Mouse (Mus musculus): ENCODE measurements around the gene Duxbl3. TPM values are rescaled to one million over a fixed set of nuclear protein-coding genes. Genes with fewer than 3 reads are reported as not detected.
"Not testable (repeated sequence)": the region's sequence is repeated elsewhere in the genome, so short reads cannot be mapped to it uniquely, and the experiment has no call there.

The Duxbl3 gene
- polyA plus RNA-seq (2016; fragmentation: Nextera tagmentation; extraction: Ambion mirVana): 4.7 TPM in 2 replicates

DNA sequence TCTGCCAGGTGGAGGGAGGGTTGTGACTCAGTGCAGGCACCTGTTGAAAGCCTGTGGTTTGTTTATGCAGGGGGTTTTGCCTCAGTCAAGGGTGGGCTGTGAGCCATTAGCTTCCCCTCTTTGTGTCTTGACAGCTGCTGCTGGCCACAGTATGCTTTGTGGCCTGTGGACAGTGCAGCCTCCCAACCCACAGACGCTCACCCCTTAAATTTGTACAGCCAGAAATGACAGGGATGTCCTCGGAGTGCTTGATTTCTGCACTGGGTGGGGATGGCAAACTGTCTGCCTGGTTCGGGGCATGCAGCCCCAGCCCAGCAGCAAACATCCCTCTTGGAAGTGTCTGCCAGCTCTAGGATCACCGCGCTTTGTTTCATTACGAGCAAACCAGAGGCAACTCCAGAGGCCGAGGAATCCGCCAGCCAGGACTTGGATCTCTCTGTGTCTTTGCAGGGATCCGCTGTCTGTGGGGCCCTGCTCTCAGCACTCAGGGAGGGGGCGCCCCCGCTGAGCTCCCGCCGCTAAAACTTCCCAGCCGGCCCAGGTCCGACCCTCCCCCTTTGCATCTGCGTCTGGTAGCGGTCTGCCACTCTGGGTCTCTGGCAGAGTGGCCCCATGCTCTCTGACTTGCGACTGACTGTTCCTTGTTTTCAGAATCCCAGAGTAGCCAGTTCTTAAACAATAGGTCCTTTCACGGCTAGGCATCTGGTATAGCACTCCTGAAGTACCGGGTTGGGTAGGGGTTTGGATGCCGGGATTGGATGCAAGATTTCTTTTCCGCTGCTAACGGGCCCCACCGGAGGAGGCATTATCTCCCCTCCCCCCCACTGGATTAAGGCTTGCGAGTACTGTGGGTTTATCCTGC is at the start of gene Duxbl3:
Gene Duxbl3, plus strand, starts transcription at position 207 of the 862 bp plus-strand sequence.
- H3K27ac ChIP-seq; H3K4me1 ChIP-seq; DNase-seq (ENCODE audit: extremely low spot score, low spot score); H3K36me3 ChIP-seq (replicated peaks); H3K27me3 ChIP-seq (ENCODE audit: poor library complexity, severe bottlenecking); H3K9me3 ChIP-seq; H3K4me3 ChIP-seq: not testable (repeated sequence)
- no CpG with 5 or more reads among the region's 25 CpGs for WGBS

DNA sequence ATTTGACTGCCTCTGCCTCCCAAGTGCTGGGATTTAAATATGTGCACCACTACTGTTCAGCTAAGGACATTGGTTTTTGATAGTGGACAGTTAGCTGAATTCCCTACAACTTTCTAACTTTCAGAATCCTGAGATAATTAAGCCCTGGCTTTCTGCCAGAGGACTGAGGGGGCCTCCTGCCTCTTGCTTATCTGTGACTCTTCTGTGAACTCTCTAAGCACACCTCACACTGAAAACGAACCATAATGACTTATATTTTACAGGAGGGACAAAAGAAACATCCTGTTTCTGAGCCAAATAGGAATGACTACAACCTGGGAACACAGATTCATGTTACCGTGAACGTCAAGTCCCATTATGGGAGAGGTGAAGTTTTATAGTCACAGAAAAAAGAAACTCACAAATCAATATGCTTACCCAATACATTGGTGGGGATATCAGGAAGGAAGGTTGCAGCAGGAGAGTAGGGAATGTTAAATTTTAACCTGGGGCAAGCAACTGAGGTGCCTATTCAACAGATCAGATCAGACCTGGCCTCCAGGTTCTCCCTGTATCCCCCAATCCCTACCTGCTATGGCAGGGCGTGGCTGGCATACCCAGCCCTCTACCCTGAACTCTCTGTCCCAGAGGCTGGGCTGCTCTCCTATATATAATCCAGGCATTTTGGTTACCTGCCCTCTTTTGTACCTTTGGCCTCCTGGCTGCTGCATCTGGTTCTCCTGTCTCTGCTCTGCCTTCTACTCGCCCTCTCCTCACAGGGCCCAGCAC is 41.3 kb upstream of the Duxbl3 start:
- not testable (repeated sequence) for H3K9me3 ChIP-seq; H3K27me3 ChIP-seq (ENCODE audit: poor library complexity, severe bottlenecking); H3K4me1 ChIP-seq; H3K36me3 ChIP-seq (replicated peaks); H3K4me3 ChIP-seq; H3K27ac ChIP-seq; DNase-seq (ENCODE audit: extremely low spot score, low spot score)
- WGBS: no CpG with 5 or more reads among the region's 5 CpGs

DNA sequence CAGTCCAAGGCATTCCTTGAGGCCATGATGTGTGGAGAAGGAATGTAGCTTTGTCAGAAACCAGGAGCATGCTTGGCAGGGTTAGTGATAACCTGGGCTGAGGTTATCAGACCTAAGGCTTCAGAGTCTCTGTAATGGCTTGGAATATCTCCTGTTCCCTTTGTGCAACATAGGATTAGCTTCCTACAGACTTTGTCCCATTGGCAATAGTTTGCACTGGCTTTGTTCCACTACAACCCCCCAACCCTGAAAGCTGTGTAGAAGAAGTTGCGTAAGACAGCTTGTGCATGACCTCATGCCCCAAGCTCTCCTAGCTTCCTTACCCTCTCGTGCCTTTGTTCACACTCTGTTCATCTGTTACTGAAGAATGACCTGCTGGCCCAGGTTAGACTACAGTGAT is 20.6 kb upstream of the Duxbl3 start:
- H3K4me3 ChIP-seq; H3K9me3 ChIP-seq; DNase-seq (ENCODE audit: extremely low spot score, low spot score); H3K36me3 ChIP-seq (replicated peaks); H3K4me1 ChIP-seq; H3K27me3 ChIP-seq (ENCODE audit: poor library complexity, severe bottlenecking); H3K27ac ChIP-seq: not testable (repeated sequence)
- WGBS: no CpG with 5 or more reads among the region's 2 CpGs

DNA sequence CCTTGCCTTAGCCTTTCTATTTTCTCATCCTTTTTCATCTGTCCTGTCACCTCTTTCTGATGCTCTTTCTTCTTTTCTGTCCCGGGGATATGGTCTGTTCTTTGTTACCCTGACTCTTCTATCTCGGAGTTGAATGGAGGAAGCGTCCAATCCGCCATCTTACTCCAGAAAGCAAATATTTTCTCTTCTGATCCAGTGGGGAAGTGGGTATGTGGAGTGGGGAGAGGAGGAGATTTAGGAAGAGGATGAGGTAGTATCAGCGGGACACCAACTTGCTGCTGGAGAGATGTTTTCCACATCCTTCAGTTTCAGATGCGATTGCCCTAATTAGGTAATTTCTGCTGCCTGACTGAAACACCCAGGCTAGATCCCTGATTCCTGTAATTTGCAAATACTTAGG is 967 bp downstream of the Duxbl3 start:
- not testable (repeated sequence) for H3K27ac ChIP-seq; H3K9me3 ChIP-seq; H3K36me3 ChIP-seq (replicated peaks); H3K27me3 ChIP-seq (ENCODE audit: poor library complexity, severe bottlenecking); H3K4me3 ChIP-seq; H3K4me1 ChIP-seq; DNase-seq (ENCODE audit: extremely low spot score, low spot score)
- no CpG with 5 or more reads among the region's 6 CpGs for WGBS

DNA sequence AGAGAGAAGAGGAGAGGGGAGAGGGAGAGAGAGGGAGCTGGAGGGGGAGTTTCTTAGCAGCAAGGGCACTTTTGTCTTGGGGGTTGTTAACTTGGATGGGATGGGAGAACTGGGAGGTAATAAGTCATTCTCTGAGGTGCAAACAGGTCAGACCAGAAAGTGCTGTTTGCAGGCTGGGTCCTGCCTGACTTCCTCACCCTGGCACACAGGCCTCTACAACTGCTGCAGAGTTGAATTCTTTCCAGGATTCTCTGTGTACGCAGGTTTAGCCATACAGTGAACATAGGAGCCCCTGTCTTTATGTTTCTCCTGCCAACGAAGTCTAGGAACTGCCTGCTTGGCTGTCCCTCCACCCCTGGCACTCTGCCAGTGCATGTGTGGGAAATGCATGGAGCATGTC is 29.0 kb downstream of the Duxbl3 start:
- H3K27ac ChIP-seq; H3K4me3 ChIP-seq; H3K4me1 ChIP-seq; H3K36me3 ChIP-seq (replicated peaks); H3K27me3 ChIP-seq (ENCODE audit: poor library complexity, severe bottlenecking); DNase-seq (ENCODE audit: extremely low spot score, low spot score); H3K9me3 ChIP-seq: not testable (repeated sequence)
- WGBS: no CpG with 5 or more reads among the region's 2 CpGs

DNA sequence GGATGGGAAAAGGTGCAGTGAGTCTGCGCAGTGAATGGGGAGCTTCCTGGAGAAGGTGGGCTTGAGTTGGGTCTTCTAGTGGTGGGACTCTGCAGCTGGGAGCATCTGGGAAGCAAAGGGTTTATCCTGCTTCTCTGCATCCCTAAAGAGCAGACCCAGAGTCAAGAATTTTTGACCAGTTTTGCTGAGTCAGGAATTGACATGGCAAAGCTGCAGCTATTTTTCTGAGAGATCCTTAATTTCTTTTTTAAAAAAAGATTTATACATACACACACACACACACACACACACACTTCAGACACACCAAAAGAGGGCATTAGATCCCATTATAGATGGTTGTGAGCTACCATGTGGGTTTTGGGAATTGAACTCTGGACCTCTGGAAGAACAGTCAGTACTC is 36.1 kb downstream of the Duxbl3 start:
- H3K27me3 ChIP-seq (ENCODE audit: poor library complexity, severe bottlenecking): no peaks in the 10 kb centered on the region
- H3K9me3 ChIP-seq: no peaks in the 10 kb centered on the region
- no peak overlapping the region for H3K27ac ChIP-seq
- DNase-seq (ENCODE audit: extremely low spot score, low spot score): no peak
- WGBS: 95% methylated on average over 1 of the region's 1 CpGs
- no peaks in the 10 kb centered on the region for H3K36me3 ChIP-seq (replicated peaks)
- H3K4me1 ChIP-seq: no peaks in the 10 kb centered on the region
- no peak overlapping the region for H3K4me3 ChIP-seq

DNA sequence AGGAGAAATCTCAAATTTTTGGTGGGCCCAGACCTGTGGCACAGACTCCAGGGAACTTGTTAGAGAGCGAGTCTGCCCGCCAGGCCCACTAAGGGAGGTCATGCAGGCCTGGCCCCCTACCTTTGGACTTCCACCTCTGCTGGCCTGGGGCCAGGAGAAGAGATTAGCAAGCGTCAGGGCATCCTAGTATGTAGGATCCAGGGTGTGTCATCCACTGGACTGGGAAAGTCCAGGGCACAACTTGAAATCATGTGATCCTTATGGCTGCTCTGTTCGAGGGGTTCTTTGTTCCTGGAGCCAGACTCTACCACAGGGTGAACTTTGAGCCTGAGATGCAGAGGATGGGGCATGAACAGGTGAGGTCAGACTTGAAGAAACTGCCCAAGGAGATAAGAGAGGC is 39.3 kb downstream of the Duxbl3 start:
- no peaks in the 10 kb centered on the region for H3K9me3 ChIP-seq
- no peak overlapping the region for H3K27ac ChIP-seq
- H3K4me3 ChIP-seq: no peak overlapping the region
- H3K36me3 ChIP-seq (replicated peaks): no peaks in the 10 kb centered on the region
- H3K27me3 ChIP-seq (ENCODE audit: poor library complexity, severe bottlenecking): no peaks in the 10 kb centered on the region
- 83% methylated on average over 4 of the region's 4 CpGs for WGBS
- H3K4me1 ChIP-seq: no peaks in the 10 kb centered on the region
- no peak for DNase-seq (ENCODE audit: extremely low spot score, low spot score)

DNA sequence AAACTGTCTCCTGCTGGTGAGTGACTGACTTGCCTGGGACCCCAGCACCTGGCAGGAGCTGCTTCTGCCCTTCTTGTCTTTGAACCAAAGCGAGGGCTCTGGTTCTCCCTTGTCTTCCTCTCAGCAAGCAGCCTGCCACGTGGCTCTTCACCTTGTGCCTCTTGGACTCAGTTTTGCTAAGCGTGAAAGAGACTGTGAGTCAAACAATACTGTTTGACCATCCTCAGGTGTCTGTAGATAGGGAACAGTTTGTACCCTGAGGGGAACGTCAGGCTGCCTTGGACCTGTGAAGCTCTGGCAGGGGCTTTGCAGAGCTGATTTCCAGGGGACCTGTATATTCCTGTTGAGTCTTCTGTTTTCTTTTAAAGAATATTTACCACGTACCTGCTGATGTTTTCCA is 39.7 kb downstream of the Duxbl3 start:
- no peaks in the 10 kb centered on the region for H3K4me1 ChIP-seq
- 80% methylated on average over 5 of the region's 5 CpGs for WGBS
- no peaks in the 10 kb centered on the region for H3K27me3 ChIP-seq (ENCODE audit: poor library complexity, severe bottlenecking)
- H3K36me3 ChIP-seq (replicated peaks): no peaks in the 10 kb centered on the region
- no peaks in the 10 kb centered on the region for H3K9me3 ChIP-seq
- H3K27ac ChIP-seq: no peak overlapping the region
- DNase-seq (ENCODE audit: extremely low spot score, low spot score): no peak
- H3K4me3 ChIP-seq: no peak overlapping the region

DNA sequence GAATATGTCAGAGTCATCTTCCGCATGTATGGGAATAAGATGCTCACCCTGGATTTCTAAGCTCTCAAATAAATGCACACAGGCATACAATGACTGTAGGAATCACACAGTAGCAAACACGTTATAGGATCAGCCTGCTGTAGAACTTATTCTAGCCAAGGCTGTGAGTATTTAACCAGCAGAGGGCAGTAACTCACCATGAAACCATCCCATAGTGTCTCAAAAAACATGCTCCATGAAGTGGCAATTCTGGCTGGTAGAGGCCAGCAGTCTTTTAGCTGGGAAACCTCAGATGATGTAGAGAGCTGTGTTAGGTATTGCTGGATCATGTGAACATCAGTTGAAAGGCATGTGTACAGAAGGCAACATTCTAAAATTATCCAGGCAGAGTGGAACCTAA is 45.3 kb downstream of the Duxbl3 start:
- no peaks in the 10 kb centered on the region for H3K4me1 ChIP-seq
- no peaks in the 10 kb centered on the region for H3K27me3 ChIP-seq (ENCODE audit: poor library complexity, severe bottlenecking)
- H3K9me3 ChIP-seq: no peaks in the 10 kb centered on the region
- H3K4me3 ChIP-seq: no peak overlapping the region
- no peak overlapping the region for H3K27ac ChIP-seq
- no peak for DNase-seq (ENCODE audit: extremely low spot score, low spot score)
- H3K36me3 ChIP-seq (replicated peaks): no peaks in the 10 kb centered on the region
- 38% methylated on average over 2 of the region's 2 CpGs for WGBS

DNA sequence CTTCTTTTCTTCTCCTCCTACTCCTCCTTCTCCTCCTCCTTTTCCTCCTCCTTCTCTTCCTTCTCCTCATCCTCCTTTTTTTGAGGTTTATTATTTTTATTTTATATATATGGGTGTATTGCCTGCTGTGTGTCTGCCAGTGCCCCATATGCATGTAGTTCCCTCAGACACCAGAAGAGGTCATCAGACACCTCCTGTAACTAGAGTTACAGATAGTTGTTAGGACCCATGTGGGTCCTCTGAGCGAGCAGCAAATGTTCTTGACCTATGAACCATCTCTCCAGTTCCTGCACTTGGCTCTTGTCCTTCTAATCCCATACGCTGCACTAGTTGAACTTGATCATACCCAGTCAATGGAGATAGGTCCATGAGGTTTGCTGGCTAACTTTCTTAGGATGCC is 48.3 kb downstream of the Duxbl3 start:
- H3K9me3 ChIP-seq: no peaks in the 10 kb centered on the region
- WGBS: 46% methylated on average over 2 of the region's 2 CpGs
- H3K27ac ChIP-seq: no peak overlapping the region
- no peaks in the 10 kb centered on the region for H3K36me3 ChIP-seq (replicated peaks)
- no peaks in the 10 kb centered on the region for H3K4me1 ChIP-seq
- peak; percentile 25 for DNase-seq (ENCODE audit: extremely low spot score, low spot score)
- H3K4me3 ChIP-seq: no peak overlapping the region
- no peaks in the 10 kb centered on the region for H3K27me3 ChIP-seq (ENCODE audit: poor library complexity, severe bottlenecking)

DNA sequence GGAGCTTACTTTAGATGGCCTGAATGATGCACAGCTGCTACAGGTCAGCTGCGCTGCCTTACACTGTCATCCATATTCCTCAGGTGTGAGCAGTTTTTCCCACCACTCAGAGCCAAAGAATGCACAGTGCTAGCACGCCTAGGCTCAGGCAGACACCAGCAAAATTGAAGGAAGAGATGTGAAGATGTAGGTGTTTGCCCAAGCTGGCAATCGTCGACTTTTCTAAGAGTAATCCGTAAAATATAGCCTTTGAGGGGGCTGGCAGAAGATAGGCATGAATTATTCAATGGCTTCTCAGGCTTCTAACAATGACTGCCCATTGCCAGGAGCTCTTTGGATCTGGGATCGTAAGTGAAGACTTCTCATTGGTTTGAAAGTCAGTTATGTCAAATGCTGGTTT is 51.1 kb downstream of the Duxbl3 start:
- Histone ChIP-seq H3K36me3 (replicated peaks) (no peaks in the 10 kb centered on the region), H3K27ac (no peak overlapping the region), H3K4me3 (no peak overlapping the region), H3K9me3 (no peaks in the 10 kb centered on the region), H3K27me3 (ENCODE audit: poor library complexity, severe bottlenecking) (no peaks in the 10 kb centered on the region), H3K4me1 (no peaks in the 10 kb centered on the region)
- 91% methylated on average over 6 of the region's 6 CpGs for WGBS
- DNase-seq (ENCODE audit: extremely low spot score, low spot score): no peak

DNA sequence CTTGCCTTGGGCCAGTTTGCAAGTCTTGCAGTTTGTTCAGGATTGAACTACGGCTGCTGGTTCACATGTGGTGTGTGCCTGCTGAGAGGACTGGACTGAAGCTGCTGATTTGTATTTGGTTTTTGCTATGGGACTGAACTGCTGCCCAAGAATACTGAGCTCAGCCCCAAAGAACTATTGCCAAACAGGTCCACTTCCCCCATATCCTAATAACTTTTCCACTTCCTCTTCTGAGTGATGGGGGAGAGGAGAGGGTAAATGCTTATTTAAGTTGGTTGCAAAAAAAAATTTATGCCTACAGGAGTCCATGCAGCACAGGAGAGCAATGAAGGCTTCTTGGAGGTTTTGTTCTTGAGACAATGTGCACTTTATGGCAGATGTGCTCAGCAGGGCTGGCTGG is 51.7 kb downstream of the Duxbl3 start:
- Histone ChIP-seq H3K4me3 (no peak overlapping the region), H3K9me3 (no peaks in the 10 kb centered on the region), H3K27me3 (ENCODE audit: poor library complexity, severe bottlenecking) (no peaks in the 10 kb centered on the region), H3K4me1 (no peaks in the 10 kb centered on the region), H3K36me3 (replicated peaks) (no peaks in the 10 kb centered on the region), H3K27ac (no peak overlapping the region)
- 81% methylated on average over 1 of the region's 1 CpGs for WGBS
- no peak for DNase-seq (ENCODE audit: extremely low spot score, low spot score)

DNA sequence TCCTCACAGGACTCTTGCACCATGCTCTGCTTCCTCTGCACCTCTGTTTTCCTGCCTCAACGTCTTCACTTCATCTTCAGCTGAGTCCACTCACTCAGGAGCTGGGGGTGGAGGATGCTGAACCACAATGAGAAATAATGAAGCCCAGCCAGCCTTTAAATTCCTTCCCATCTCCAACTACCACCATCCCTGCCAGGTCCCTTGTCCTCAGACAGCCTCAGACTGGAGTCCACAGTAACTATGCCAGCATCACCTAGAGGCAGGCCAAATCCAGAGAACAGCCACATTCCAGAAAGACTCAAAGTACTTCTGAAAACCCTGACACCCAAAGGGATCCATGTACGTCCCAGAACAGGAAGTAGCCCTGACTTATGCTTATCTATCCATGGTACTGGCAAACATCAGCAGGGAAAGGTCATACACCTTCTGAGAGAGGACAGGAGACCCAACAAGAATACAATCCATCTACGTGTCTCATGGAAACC is 58.5 kb downstream of the Duxbl3 start:
- H3K36me3 ChIP-seq (replicated peaks): no peaks in the 10 kb centered on the region
- H3K4me3 ChIP-seq: no peak overlapping the region
- 77% methylated on average over 3 of the region's 3 CpGs for WGBS

More for the DNA sequence above, 58.5 kb downstream of the Duxbl3 start:
- Histone ChIP-seq H3K4me1 (peaks cover 9% of the 10 kb centered on the region), H3K27me3 (ENCODE audit: poor library complexity, severe bottlenecking) (no peaks in the 10 kb centered on the region), H3K9me3 (no peaks in the 10 kb centered on the region), H3K27ac (no peak overlapping the region)
- DNase-seq (ENCODE audit: extremely low spot score, low spot score): no peak
